Mouse (Mus musculus): ENCODE measurements around the gene Olfr651.
A peak's percentile ranks its signal among the peaks of the same experiment; 100 is the strongest.
"Not testable (repeated sequence)": the region's sequence is repeated elsewhere in the genome, so short reads cannot be mapped to it uniquely, and the experiment has no call there.

The Olfr651 gene

GRCm38 (mm10) chr7:104549833-104550232 is at the start of gene Olfr651:
Olfr651 (plus strand) TSS chr7:104550133.
- DNase-seq (ENCODE audit: low read depth, low spot score), result no peak

GRCm38 (mm10) chr7:104501186-104501585 is 48.7 kb upstream of the Olfr651 start:
- DNase-seq (ENCODE audit: low read depth, low spot score), result not testable (repeated sequence)

- DNase-seq (ENCODE audit: low read depth, low spot score), result no peak
Measured at GRCm38 (mm10) chr7:104501589-104502371, 48.2 kb upstream of the Olfr651 start.

- DNase-seq (ENCODE audit: low read depth, low spot score), result peak; percentile 12
Measured at GRCm38 (mm10) chr7:104507421-104508065, 42.4 kb upstream of the Olfr651 start, which contains the start of gene Trim30d. Trim30d (minus strand) TSS chr7:104507849.

- no peak for DNase-seq (ENCODE audit: low read depth, low spot score)
Measured at GRCm38 (mm10) chr7:104552700-104553099, 2.8 kb downstream of the Olfr651 start.

- DNase-seq (ENCODE audit: low read depth, low spot score), result no peak
Measured at GRCm38 (mm10) chr7:104560601-104561000, 10.7 kb downstream of the Olfr651 start, which contains the start of gene Olfr652. Olfr652 (plus strand) TSS chr7:104560901.

- no peak for DNase-seq (ENCODE audit: low read depth, low spot score)
Measured at GRCm38 (mm10) chr7:104577014-104577413, 27.1 kb downstream of the Olfr651 start, which contains the start of gene Olfr653. Olfr653 (plus strand) TSS chr7:104577314.

- DNase-seq (ENCODE audit: low read depth, low spot score), result no peak
Measured at GRCm38 (mm10) chr7:104580846-104581245, 30.9 kb downstream of the Olfr651 start.

GRCm38 (mm10) chr7:104581429-104581828 is 31.5 kb downstream of the Olfr651 start:
- no peak for DNase-seq (ENCODE audit: low read depth, low spot score)

GRCm38 (mm10) chr7:104586725-104587124 is 36.8 kb downstream of the Olfr651 start, which contains the start of gene Olfr654:
Olfr654 (plus strand) TSS chr7:104587025.
- DNase-seq (ENCODE audit: low read depth, low spot score), result no peak

- no peak for DNase-seq (ENCODE audit: low read depth, low spot score)
Measured at GRCm38 (mm10) chr7:104588274-104588673, 38.3 kb downstream of the Olfr651 start.

- DNase-seq (ENCODE audit: low read depth, low spot score), result no peak
Measured at GRCm38 (mm10) chr7:104601679-104602078, 51.7 kb downstream of the Olfr651 start, which contains the start of gene Olfr655. Olfr655 (minus strand) TSS chr7:104601779.

GRCm38 (mm10) chr7:104603173-104603572 is 53.2 kb downstream of the Olfr651 start:
- no peak for DNase-seq (ENCODE audit: low read depth, low spot score)

All from brain, adult 2 months (tissue).